Mouse (Mus musculus) cerebellum, adult 2 months (tissue): ENCODE measurements around the gene Rgl3.

Experiments
- CTCF ChIP-seq: fragments of 200-500 bp; IDR thresholded peaks from 2 replicates; pipeline ENCODE4 v1.5.1; 2011; ENCODE audit warnings: low read depth, mild to moderate bottlenecking, control low read depth, low read length, moderate library complexity, borderline replicate concordance; ENCODE audit not compliant: insufficient read depth
- POLR2A ChIP-seq: fragments of 200-500 bp; IDR thresholded peaks from 2 replicates; pipeline ENCODE4 v1.6.1; 2011; ENCODE audit warnings: low read length, control low read depth, borderline replicate concordance; ENCODE audit not compliant: insufficient read depth

DNA sequence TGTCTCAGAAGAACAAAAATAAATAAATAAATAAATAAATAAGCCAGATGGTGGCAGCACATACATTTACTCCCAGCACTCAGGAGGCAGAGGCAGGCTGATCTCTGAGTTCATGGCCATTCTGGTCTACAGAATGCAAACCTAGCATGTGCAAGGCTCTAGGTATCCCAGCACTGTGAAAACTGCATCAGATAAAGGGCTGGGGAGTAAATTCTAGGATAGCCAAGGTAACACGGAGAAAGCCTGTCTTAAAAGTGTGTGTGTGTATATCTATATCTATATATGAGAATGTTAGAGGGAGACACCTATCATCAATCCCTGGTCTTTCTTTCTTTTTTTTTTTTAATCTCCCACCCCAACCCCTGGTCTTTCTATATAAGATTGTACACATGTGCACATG is 63.7 kb downstream of the Rgl3 start:
- no peak for TF ChIP-seq CTCF
- no peak for TF ChIP-seq POLR2A
